Mouse (Mus musculus) gastrocnemius, adult 2 months (tissue): ENCODE results near the gene Rgl1. TPM values are rescaled to one million over a fixed set of nuclear protein-coding genes. Genes with fewer than 3 reads are reported as not detected.
"Not testable (repeated sequence)": the region's sequence is repeated elsewhere in the genome, so short reads cannot be mapped to it uniquely, and the experiment has no call there.

ENCODE experiments used
- DNase-seq: peaks from one replicate; pipeline ENCODE4 v3.0.0; 2022
- H3K27ac ChIP-seq: fragments of 200-600 bp; 2 replicates; pipeline ENCODE4 v1.8.1; 2022; ENCODE audit warnings: mild to moderate bottlenecking
- H3K4me3 ChIP-seq: fragments of 200-600 bp; 2 replicates; pipeline ENCODE4 v1.8.1; 2022; ENCODE audit warnings: mild to moderate bottlenecking, moderate library complexity
- CTCF ChIP-seq: fragments of 200-600 bp; IDR thresholded peaks from 2 replicates; pipeline ENCODE4 v1.8.1; 2022; ENCODE audit warnings: antibody characterized with exemption, mild to moderate bottlenecking, moderate library complexity
- intact Hi-C: fragments of 180-260 bp; cut with DNase I; formaldehyde crosslinking; loops from one replicate; pipeline ENCODE4 v1.15.1; 2025
- total RNA-seq, 2 experiments: library from RNA; stranded (reverse); gene quantifications; 2 replicates each; pipeline ENCODE4 v1.2.3; 2021

The Rgl1 gene
- total RNA-seq, 2 experiments from 2014 or later: 9.7 to 10.2 TPM

DNA sequence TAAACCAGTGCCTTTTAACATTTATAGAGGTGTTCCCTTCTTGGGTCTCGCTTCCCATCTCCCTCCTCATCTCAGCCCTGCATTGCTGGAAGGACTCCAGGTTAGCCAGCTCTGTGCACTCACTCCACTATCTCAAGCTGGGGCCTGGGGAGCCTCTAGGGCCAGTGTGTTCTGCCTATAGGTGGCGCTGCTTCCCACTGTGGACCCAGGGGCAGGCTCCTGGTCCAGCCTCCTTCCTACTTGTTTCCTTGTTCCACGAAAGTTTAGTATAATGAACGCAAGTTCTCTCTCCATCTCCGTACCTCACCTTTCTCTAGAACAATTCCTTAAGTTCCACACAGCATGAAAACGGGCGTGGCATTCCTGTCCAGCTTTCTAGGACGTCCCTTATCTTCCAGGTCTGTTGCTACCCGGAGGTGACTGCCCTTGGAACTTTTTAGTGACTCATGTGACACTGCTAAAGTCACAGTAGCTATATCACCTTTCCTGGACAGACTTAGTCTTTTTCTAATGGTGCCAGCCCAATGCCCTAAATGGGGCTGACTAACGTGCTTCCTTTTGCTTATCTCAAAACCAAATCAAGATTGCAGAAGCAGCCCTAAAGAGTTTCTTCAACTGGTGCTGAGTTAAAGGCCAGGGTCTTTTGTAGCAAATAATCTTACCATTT is 13.1 kb upstream of the Rgl1 start:
- peak; percentile 88 for DNase-seq
- intact Hi-C loops: no loop called here
- Histone ChIP-seq H3K27ac (no peak overlapping the region), H3K4me3 (peak overlapping the region; percentile 42)
- TF ChIP-seq CTCF: peak; percentile 92

DNA sequence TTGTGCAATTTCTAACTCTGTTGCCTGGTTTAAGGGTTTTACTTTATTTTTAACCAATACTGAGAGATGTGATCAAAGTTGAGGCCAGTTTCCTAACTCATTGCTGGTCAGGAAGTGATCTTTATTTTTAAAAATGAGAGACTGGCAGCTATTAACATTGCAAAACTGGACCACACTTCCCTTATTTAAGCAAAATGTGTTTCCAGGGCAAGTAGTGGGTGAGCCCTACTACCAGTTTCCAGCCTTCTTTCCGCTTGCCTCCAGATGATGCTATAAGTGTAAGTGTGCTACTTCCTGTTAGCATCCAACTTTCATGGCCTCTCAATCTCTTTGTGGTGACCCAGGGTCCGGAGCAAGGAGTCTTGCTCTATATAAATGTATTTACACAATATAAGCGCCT is 8.4 kb upstream of the Rgl1 start:
- H3K27ac ChIP-seq, DNase-seq, intact Hi-C loops, H3K4me3 ChIP-seq: not testable (repeated sequence)

DNA sequence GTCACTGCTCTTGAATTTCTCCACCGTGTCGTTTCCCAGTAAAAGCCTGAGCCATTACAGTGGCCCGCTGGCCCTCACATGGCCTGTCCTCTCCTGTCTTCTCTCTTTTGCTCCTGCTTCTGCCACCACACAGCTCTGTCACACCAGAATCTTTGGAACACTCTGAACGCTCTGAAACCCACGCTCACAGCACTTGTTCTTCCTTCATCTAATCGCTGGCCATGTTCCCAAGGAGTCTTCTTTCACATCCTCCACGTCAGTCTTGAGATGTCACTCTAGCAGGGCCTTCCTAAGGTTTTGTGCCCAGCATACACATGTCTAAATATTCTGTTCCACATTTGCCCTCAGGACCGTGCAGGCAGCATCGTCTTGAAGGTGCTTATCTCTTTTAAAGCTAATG is 4.9 kb upstream of the Rgl1 start:
- no peak overlapping the region for H3K27ac ChIP-seq
- intact Hi-C loops: no loop called here
- H3K4me3 ChIP-seq: no peak overlapping the region
- TF ChIP-seq CTCF: no peak
- no peak for DNase-seq

DNA sequence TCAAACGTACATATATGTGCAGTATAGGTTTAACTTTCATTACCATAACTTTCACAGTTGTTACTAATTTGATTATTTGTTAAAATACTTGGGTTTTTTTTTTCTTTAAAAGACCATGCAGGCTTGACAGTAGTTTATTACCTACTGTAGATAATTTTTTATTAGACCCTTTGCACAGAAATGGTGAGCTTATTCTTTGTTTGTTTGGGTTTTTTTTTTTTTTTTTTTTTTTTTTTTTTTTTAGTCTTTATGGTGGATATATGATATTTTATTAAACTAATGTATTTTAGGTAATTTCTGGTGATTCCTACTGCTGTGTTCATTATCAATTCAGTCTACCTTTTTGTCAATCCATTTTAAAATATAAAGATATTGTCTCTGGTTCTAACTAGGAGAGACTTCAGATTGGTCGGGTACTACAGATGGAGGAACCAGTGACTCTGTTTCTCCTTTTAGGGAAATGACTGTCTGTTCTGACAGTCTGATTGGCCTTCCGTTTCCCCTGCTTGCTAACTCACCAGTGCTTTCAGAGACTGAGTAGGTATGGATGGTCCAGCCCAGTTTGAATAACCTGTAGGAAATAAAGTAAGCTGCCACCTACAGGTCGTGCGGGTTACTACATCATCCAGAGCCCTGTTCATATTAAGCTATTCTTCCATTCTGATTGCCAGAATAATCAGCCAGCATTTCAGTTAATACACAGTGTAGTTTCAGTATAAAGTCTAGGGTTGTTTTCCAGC is 1.8 kb upstream of the Rgl1 start:
- Histone ChIP-seq H3K4me3 (peak overlapping the region; percentile 80), H3K27ac (peak overlapping the region; percentile 94; the same call in 1 of the 2 replicates)
- TF ChIP-seq CTCF: peak; percentile 87
- intact Hi-C loops: loop anchor here (5.0 kb wide), 1 partner anchor 134 kb away; the partner anchor contains the start of gene Smg7
- DNase-seq: peak; percentile 80

DNA sequence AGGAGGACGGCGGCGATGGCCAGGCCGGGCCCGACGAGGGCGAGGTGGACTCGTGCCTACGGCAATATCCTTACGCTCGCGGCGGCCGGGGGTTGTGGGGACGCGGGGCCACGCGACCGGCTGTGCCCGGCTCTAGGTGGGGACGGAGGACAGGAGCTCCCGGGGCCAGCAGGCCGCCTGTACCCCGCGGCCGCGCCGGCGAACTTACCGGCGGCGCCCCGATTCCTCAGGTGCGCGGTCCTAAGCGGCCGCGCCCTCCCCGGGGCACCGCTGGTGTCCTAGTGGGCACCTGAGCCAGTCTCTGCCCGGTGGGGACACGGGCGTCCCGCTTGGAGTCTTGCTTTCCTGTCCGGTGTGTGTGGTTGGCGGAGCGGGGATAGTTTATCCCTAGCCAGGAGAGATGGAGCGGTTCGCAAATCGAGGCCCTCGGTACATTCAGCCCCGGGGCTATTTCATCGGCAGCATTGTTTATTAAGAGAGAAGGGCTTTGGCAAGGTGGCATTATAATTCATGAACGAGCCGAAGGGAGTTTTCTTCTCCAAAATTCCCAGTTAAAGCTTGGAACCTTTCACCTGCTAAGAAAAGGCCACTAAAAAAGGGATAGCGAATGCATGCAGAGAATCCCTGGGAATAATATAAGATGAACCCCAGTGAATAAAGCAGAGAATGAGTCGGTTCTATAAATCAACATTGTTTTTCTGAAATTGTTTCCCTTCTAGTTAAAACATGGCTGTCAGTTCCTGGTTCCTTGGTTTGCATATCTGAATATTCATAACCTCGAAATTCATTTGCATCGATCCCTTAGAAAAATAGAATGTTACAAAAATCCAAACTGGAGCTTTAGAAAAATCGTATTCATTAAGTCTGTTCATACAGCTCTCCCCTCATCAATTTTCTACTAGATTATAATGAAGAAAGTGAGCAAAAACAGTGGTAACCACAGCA is 925 bp upstream of the Rgl1 start:
- intact Hi-C loops: loop anchor here (5.0 kb wide), 1 partner anchor 135 kb away; the partner anchor contains the start of gene Smg7
- peak overlapping the region; percentile 94 for H3K27ac ChIP-seq
- DNase-seq: no peak
- TF ChIP-seq CTCF: no peak
- H3K4me3 ChIP-seq: peak overlapping the region; percentile 80

DNA sequence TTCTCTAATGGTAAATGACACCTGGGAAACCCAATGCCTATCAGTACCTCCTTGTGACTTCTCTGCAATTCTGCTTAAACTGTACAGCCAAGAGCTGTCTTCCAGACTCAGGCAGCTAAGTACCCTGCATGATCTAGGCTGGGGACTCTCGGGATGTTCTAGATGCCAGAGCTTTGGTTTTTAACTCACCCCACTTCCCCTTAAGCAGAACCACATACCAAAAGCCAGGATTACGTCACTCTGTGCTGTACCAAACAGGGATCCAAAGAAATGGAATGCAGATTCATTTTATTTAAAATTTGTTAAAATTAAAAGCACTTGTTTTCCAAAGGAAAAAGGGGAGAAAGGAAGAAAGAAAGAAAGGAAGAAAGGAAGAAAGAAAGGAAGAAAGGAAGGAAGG is 4.4 kb downstream of the Rgl1 start:
- Histone ChIP-seq H3K27ac (no peak overlapping the region), H3K4me3 (no peak overlapping the region)
- TF ChIP-seq CTCF: no peak
- intact Hi-C loops: no loop called here
- DNase-seq: no peak

DNA sequence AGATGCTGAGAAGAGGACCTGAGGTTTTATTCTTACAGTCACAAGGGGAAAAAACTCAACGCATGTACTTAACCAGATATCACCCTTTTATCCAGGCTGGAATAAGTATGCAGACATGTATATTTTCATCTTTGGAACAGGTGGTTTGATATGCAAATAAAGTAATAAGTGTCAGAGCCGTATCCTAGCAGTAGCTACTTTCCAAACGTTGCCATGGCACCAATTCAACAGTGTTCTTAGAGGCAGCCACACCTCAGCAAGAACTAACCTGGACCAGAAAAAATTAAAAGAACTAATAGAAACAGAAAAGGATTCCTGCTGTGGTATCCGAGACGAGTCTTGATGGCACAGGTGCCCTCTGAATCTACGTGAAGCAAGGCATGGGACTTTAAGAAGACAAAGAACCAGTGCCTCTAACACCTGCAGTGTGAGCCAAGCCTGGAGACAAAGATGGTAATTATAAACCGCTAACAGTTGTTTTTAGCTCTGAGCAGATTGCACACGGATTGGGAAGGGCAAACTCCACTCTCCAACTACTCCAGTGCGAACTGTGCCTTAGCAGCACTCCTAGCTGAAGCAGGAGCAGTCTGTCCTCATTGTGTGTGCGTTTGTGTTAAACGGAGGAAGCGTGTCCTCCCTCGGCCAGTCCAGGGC is 15.7 kb downstream of the Rgl1 start, which contains the start of gene Apobec4:
Gene Apobec4, plus strand, starts transcription at position 240 of the 654 bp plus-strand sequence.
- intact Hi-C loops: no loop called here
- H3K4me3 ChIP-seq: peak within 1 kb of the TSS; percentile 11; the same call in 1 of the 2 replicates
- H3K27ac ChIP-seq: peak within 1 kb of the TSS; percentile 38
- no peak for DNase-seq
- no peak for TF ChIP-seq CTCF

DNA sequence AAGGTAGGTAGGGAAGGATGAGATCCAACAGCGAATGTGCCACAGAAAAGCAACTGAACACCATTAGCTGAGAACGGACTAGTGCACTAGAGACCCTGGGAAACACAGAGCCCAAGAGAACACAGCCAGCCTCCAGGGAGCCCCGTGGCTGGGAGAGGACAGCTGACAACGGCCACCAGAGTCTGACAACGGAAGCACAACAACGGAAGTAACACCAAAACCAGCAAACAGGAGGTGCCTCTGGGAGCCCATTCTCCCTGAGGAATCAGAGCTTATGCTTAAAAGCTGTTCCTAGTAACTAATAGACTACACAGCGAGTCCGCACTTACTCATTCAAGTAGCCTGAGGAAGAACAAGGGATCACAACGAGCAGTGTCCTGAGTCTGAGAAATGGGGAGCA is 16.9 kb downstream of the Rgl1 start:
- peak overlapping the region; percentile 11; the same call in 1 of the 2 replicates for H3K4me3 ChIP-seq
- peak; percentile 29 for DNase-seq
- TF ChIP-seq CTCF: no peak
- intact Hi-C loops: loop anchor here (5.0 kb wide), 2 partner anchors 72 to 127 kb away; no protein-coding TSS in a partner anchor
- peak overlapping the region; percentile 38 for H3K27ac ChIP-seq

DNA sequence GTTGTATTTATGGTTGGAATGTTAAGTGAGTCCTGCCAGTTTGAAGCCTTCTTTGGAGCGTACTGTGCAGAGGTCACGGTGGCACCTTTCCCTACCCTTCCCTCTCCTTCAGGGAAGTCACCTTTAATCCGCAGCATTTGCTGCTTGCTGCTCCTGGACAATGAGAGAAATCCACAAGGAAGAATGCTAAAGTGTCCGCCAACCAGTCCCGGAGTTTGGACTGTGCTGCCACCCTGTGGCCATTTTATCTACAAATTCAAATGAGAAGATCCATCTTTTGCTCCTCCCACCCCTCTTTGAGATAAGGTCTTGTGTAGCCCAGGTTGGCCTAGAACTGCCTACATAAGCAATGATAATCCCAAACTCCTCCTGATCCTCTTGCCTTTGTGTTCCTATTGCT is 19.7 kb downstream of the Rgl1 start:
- H3K27ac ChIP-seq: no peak overlapping the region
- DNase-seq: peak; percentile 82
- peak; percentile 84 for TF ChIP-seq CTCF
- H3K4me3 ChIP-seq: no peak overlapping the region
- intact Hi-C loops: loop anchor here (1.0 to 5.0 kb wide), 3 partner anchors 69 to 221 kb away; no protein-coding TSS in a partner anchor

DNA sequence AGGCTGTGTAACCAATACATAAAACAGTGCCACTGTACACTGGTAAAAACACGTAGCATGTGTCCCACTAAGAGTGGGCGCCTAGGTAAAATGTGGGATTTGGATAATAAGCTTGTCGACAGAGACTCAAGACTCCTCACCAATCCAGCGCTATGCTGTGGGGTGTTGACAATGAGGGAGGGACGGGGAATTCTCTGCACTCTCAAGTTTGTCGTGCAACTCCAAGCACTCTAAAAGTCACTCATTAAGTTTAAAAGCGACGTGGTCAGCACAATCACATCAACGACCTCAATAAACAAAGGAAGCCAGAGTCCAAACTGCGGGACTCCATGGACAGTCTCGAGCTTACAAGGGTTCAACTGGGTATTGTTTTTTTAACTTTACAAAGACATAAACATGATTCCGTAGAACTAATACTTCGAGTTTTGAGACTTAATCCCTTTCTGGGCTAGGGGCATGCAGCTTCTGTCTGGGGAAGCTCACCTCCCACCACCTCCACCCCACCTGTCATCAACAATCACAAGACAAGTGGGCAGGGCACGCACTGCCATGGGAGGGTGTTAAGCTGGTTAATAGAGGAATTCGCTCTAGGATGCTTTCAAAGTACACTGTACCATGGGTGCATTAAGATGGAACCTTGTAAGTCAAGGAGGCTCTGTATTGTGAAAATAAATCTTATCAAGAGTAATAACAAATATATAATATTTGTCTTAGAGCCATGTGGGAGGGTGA is 22.9 kb downstream of the Rgl1 start:
- no peak for TF ChIP-seq CTCF
- no peak overlapping the region for H3K4me3 ChIP-seq
- intact Hi-C loops: no loop called here
- DNase-seq: no peak
- H3K27ac ChIP-seq: no peak overlapping the region

DNA sequence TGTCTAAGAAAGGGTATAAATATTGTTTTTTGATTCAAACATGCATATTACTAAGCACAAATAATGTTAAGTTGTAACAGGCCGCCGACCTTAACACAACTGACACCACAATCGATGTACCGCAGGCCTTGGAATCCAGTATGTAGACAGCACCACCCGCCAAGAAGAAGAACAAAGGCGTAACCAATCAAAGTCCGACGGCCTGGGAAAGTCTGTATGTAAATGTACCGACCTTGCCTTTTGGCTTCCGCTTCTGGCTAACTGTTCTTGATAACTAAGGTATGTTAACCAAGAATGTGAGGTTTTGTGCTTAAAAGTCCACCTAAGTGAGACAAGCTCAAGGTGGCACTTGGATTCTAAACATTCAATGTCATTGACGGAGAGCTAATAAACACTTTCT is 26.8 kb downstream of the Rgl1 start:
- H3K4me3 ChIP-seq: no peak overlapping the region
- intact Hi-C loops: no loop called here
- H3K27ac ChIP-seq: no peak overlapping the region
- DNase-seq: no peak
- TF ChIP-seq CTCF: no peak
